Mouse (Mus musculus) cerebellum, postnatal 10 days (tissue): ENCODE results near the gene Maml2.
A peak's percentile ranks its signal among the peaks of the same experiment; 100 is the strongest.
"Not testable (repeated sequence)": the region's sequence is repeated elsewhere in the genome, so short reads cannot be mapped to it uniquely, and the experiment has no call there.

Experiments used
- DNase-seq, 2 experiments: peaks; one replicate each; pipeline ENCODE4 v3.0.0; 2021; ENCODE audit warnings: mixed read lengths in 2 of 2

The Maml2 gene

DNA sequence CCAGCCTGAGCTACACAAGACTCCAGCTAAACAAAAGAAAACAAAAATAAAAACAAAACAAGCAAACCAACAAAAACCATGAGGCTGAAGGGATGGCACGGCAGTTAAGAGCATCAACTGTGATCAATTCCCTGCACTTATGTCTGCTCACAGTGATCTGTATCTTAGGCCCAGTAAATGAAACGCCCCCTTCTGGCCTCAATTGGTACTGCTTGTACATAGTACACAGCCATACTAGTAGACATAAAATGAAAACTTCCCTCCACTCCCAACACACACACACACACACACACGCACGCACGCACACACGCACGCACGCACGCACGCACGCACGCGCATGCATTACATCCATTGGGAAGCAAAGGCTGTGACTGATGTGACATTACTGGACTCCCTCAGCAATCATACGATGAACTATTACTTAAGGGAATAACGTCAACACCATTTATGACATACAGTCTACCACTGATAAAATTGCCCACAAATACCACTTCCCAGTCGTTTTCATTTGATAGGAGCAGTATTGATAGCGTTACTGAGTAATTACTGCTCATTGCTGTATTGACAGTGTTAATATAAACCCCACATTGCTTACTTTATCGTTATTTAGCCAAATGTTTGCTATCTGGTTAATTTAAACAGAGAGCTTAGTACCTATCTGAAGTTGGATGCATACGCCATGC, 389.4 kb downstream of the Maml2 start:
- DNase-seq, result peak; percentile 38 to 53

DNA sequence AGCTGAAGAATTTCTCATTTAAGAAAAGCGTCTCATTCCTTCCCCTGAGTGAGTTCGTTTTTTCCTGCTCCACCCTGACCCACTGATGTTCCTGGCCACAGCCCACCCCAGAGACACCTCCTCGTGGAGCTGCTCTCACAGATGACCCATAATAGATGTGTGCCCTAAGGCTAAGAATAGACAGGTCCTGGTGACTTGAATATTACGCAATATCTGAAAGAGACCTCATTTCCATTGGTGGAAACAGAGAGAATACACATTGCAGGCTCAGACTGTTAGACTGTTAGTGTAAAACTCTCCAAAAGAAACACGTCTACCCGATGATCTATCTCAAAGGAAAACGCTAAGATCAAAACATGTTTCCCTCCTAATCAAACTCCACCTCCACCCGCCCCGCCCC, 391.2 kb downstream of the Maml2 start:
- DNase-seq, result no peak

DNA sequence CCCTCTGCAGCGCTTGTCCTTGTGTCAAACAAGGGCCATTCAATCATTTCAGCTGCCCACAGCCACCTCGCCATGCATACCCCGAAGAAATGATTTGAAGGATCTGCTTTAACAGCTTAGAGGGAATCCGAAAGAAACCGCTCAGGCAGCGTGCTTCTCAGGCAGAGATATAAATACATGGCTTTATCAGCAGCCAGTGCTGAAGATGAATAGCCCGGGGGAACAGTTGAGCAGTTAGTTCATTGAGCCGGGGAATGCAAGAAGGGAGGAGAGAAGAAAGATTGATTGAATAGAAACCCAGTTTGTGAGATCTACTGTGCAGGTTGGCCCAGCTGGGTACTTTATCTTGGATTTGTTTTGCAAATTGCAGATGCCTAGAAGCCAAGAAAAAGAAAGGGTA, 392.6 kb downstream of the Maml2 start:
- DNase-seq, result no peak

DNA sequence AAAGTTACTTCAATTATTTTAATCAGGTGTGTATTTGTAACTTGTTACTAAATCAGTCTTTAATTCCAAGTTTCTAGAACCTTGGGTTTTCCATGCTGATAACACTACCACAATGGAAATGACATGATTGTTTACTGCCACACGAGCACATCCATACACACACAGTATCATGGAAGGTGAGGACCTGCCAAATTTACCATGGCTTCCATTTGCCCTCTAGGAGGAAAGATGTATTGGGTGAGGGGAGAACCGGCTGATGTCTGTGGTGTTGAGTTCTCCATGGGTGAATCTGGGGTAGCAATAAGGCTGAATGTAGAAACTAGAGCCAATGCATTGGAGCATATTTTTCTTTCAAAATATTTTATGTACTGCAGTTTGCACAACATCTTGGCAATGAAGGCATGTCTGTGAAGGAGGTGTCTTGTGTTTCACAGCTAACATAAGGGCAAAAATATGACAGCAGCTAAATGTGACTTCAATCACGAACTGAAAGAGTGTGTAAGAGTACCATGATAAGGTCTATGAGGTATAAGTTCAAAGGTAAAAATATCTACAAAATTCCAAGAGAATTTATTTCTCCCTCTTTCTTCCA, 396.0 kb downstream of the Maml2 start:
- DNase-seq, result no peak

DNA sequence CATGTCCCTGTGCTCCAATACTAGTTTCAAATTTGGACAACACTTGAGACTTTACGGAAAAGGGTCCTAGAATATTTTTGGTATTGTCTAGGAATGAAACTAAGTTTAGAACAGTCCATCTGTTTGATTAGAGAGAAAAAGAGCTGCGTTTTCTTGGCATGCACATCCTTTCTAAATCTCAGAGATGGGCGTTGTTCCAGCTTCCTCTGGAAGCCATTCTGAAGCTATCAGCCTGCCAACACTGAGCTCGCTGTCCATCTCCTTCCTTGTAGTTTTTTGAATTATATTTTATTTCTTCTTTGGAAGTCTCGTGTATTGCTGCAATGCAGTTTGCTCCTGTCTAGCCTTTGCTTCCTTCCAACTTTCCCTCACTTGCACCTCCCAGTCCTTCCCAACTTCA, 396.5 kb downstream of the Maml2 start:
- DNase-seq, result peak; percentile 82 to 86

DNA sequence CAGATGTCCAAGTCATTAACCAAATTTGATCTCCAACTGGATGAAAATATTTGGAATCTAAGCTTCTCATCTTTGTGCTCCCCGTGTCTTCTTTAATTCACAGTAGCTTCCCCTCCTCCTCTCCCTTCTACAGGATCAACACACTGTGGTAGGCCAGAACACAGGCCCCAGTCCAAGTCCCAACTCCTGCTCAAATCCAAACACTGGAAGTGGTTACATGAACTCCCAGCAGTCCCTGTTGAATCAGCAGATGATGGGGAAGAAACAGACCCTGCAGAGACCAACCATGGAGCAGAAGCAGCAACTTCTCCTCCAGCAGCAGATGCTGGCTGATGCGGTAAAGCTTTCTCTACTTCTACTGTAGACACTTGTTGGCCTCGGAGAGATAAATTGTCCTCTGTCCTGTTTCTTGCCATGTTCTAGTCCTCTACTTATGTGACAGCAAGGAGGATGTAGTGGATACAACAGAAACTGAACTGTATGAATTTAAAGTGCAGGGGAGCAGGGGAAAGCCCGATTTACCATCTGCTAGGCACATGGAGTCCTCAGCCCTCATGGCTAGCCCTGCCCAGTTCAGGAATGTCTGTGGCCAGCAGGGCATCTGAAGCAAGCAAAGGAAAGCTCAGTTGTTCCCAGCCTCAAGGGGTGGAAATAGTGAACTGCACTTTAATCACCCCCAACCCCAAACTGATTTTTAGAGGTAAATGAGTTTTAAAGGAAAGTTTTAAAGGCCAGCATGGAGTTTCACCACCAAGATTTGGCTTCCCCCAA, 399.5 kb downstream of the Maml2 start:
- DNase-seq, result no peak

DNA sequence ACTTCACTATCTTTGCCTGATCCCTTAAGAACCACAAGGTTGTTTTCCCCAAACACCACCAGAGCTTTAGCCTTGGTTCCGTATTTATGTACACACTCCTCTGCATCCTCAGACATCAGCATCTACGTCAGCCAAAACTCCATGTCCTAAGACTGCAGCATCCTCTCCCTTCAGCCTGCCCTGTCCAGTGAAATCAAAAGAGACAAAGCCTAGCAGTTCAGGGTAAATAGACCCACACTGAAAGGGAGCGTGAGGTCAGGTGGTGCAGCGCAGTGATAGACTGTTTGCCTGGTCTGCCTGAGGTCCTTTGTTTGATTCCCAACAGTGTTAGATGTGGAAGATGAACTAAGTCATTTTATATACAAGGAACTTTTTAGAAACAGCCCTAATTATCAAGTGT, 400.1 kb downstream of the Maml2 start:
- no peak for DNase-seq

DNA sequence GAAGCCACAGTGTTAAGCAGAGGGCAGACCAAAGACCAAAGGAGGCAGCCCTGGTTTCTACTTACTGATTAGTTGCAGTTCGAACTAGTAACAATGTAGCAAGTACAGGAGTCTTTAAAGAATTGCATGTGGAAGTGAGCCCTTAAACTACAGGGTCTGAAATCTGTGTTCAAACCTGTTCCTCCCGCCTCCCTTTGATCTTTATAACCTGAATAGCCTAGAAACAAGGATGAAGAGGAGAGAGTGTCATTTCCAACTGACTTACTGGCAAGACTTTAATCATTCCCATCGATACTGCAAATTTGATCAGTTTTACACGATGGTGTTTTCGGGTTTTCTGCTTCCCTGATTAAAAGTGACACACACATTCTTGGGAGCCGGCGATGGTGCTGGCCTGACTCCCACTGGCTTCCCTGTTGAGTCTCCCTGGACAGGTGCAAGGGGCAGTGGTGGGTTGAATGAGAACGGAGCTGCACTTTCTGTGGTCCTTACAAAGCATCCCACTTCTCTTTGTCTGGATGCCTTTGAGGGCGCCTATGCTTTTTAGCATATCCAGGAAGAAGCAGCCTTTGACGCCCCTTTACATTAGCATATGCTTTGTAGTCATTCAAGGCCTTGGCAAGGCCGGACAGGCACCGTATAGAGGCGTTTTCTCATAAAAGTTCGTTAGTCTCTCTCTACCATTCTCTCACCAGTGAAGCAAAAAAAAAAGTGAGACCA, 401.5 kb downstream of the Maml2 start:
- DNase-seq, result no peak

DNA sequence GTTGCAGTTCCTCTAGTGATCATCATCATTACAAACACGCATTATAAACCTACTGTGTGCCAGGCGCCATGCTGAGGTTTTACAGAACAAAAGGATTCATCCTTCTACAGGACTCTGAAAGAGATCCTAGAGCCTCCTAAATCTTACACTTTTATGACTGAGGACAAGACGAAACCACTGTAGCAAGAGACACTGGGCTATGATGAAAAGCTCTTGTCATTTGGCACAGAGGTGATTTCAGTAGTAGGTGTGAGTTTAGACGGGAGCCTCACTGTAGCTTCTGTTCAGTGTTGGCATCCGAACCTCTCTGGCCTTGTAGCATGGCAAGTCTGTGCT, 402.0 kb downstream of the Maml2 start:
- DNase-seq, result no peak

DNA sequence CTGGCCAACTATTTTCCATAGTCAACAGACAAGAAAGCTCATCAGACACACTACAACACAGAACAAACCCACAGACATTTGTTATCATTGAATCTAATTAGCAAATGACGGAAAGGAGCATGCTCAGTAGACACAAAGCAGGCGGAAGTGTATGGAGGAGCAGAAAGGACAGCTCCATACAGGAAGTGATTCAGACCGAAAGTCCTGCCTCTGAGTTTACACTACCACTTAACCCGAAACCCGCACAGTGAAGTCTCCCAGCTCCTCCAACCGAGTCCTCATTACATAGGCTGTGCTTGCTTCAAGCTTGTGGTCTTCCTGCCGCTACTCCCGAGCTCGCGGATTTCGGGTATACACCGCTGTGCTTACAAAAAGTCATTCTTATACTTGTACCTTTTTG, 404.0 kb downstream of the Maml2 start:
- no peak for DNase-seq

DNA sequence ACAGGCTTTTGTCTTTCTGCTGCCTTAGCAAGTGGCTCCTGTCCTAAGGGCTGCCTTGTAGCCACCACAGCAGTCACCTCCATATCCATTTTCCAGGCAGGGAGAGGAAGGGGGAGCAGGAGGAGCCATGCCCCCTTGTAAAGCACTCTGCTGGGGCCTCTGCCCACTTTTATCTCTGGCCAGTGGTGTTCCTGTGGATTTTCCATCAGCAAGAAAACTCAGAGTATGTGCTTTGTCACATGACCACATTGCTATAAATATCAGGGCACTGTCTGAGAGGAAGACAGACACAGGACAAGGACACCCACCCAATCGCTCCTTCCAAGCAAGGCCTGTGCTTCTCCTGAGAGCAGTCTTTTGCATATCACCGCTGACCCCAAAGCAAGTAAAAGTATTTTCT, 405.3 kb downstream of the Maml2 start:
- DNase-seq, result no peak

DNA sequence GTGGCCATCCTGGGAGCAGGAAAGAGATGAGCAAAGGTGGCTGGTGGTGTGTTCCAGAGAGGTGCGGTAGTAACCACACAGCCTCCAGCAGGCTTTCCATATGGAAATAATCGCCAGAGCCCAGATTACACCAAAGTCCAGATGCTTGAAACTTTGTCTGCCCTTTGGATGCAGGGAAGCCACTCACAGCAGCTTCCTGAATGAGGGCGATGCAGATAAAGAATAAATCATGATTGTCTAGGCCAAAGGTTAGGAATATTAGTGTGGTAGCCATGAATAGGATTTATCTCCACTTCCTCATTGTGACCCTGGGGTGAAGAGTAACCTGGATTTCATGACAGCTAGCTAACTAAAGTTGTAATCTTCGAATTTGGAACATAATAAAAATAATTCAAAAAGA, 407.2 kb downstream of the Maml2 start:
- no peak for DNase-seq

DNA sequence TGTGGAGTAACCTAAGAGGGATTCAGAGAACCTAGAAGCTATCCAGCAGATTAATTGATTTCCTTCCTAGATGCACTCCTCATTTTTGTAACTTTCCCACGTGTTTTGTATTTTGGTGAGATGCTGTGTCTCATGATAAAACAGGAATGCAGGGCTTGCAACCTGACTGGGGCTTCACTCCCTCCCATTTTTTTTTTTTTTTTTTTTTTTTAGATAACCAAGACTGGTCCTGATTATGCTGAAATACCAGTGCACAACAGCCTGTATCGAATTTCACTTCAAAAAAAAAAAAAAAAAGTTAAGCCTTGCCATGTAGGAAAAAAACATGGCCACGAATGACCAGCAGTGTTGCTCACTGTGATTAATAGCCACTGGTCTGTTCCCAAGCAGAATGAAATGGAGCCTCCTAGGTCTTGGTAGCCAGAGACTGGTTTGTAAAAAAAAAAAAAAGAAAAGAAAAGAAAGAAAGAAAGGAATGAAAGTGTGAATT, 409.4 kb downstream of the Maml2 start:
- DNase-seq, result no peak

DNA sequence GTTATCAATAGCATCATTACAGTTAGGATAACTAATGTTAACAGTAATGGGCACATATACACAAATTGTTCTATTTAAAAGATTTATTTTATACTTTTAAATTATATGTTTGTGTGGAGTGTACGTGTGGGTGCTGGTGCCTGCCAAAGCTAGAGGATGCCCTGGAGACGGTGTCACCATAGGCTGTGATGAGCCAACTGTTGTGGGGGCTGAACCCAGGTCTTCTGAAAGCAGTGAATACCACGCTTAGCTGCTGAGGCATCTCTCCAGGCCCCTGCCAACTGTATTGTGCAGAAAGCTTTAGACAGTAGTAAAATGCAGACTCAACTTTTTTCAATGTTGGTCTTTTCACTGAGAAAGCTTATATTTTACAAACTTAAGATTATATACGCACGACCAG, 411.7 kb downstream of the Maml2 start:
- DNase-seq, result no peak

DNA sequence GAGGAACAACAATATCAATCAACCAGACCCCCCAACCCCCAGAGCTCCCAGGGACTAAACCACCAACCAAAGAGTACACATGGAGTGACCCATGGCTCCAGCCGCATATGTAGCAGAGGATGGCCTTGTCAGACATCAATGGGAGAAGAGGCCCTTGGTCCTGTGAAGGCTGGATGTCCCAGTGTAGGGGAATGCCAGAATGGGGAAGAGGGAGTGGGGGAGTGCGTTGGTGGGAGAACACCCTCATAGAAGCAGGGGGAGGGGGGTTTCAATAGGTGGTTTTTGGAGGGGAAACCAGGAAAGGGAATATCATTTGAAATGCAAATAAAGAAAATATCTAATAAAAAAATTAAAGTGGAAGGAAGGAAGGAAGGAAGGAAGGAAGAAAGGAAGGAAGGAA, 418.1 kb downstream of the Maml2 start:
- not testable (repeated sequence) for DNase-seq

DNA sequence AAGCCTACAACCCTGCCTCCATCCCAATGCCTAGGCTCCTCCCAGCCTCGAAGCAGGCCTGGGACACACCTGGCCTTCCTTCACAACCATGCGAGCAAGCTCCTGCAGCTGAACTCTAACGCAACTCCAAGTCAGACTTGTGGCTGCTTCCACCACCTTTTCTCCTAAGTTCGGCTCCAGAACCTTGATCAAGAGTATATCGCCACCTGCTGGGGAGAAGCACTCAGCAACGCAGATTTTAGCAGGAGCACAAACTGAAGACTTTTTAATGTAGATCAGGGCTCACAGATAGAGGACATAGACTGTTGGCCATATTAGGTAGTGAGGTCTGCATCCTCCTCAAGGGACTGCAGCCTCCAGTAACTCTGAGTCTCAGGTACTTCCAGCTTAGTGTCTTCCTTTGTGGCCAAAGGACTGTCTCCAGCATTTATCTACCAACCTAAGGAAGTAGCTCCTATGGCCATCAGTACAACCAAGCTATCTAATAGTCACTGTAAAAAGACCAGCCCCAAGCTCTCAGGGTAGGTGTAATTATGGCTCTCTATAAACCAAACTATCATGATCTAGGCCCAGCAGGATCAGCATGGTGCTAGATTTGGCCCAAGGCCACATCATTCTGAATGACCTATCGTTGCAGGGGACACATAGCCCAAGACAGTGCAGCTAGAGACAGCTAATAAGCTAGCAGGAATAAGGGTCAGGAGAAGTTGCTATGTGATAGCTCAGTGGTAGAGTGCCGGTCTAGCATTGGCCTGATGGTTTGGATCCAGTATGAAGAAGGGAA, 418.8 kb downstream of the Maml2 start:
- DNase-seq, result peak; percentile 89 to 93

DNA sequence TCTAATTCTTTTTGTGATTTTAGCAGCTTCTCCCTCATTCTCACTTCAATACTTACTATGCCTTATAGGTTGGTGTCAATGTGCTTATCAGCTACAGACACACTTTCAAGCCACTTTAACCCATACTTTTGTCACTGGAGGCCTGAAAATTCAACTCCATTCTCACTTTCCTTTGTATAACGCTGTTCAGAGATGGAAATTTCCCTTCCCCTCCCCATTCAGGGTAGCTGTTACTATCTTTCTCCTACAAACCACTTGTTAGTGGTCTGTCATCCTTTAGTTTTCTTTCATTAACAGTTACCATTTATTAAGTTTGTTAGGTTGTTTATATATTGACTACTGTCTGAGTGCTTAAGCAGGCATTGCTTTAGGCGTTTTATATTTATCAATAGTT, 450.6 kb downstream of the Maml2 start, which contains the start of gene Mtmr2:
Gene Mtmr2 (plus strand): TSS at position 7 of the 394 bp plus-strand sequence.
- peak in 1 of 2 experiments; percentile 15 for DNase-seq

DNA sequence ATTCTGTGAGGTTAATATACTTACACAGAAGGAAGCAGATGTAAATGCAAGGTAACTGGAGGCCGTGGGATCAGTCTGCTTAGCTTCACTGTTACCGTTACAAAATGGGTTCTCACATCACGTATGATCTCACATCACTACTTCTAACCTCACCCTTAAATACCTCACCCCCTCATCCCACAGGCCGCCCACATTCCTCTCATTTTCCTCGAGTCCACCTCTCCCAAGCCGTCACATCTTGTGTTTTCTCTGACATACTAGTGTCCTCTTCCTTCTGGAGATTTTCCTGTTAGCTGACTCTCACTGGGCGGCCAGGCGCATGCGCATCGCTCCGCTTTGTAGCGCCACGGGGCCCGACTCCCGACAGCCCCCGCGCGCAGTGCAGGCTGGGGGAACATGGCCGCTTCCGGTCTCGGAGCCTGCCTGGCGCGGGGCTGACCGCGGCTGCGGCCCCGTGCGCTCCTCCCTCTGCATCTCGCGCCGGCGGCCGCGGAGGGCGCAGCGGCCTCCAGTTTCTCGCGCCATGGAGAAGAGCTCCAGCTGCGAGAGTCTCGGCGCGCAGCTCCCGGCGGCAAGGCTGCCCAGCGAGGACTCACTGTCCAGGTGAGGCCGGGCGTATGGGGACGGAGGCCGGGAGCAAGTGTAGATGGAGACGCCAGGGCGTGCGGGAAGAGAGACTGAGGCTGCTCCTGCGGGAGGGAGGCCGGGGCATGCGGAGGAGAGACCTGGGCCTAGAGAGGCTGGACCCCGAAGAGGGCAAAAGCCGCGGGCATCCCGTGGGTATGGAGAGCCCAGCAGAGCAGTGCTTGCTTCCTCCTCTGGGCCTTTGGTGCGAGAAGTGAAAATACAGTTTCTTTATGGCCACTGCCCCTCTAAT, 451.3 kb downstream of the Maml2 start:
- DNase-seq, result peak; percentile 98 to 99

DNA sequence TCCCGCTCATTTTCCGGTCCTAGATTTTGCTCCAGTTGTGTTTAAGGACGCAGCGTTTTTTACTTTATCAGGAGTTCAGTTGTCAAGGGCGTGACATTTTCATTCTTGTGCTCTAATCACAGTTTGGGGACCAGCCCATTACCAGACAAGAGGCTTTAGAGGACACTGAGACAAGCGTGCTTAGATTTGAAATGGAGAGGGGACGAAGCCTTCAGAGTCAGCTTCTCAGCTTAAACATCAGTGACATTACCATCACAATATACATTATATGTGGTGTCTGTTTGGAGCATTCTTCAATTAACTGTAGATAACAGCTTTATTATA, 451.9 kb downstream of the Maml2 start:
- DNase-seq, result no peak

DNA sequence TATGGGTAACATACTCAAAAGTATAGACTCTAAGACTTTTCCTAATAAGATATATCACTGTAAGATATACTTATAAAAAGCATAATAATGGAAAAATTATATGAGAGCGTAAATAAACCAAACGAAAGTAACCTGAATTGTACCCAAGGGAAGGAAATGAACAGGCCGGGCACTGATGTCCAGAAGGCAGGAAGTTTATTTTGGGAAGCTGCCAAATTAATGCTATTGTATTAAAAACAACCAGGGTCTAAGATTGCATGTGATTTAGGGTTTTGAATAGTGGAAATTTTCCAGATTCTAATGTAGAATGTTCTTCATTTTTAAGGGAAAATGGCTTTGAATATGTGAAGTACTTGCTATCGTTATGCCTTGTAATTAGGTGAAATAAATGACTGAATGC, 454.8 kb downstream of the Maml2 start:
- peak in 1 of 2 experiments; percentile 9 for DNase-seq
